Comparison of ENCODE assay signal across 14 mouse cellular contexts in genomic region chr1:54913063-54913335, GRCm38 (mm10). TPM values are rescaled to one million over a fixed set of nuclear protein-coding genes. Genes with fewer than 3 reads are reported as not detected.
DNase-seq lines count a peak whose midpoint lies in the region; TF ChIP-seq lines count a peak whose summit lies in the region.
"Had no signal": no experiment of that assay in that cellular context is flagged by ENCODE, and none has a peak within 500 bp of the region (broad histone marks: within the 10 kb centered on the region; RNA-seq: fewer than 3 reads in every experiment).

No protein-coding gene starts in this region.

- intact Hi-C loops in heart, adult 2 months (cut with DNase I), result loop anchor here (2.0 kb wide), 1 partner anchor 14 kb away; the partner anchor contains the start of gene Ankrd44
- intact Hi-C loops in left cerebral cortex, adult 2 months (cut with DNase I), result no loop called here
- intact Hi-C loops in left cerebral cortex, postnatal 36 days (cut with DNase I), result no loop called here

- no peak for DNase-seq in heart, adult 2 months
- no peak for DNase-seq in heart, adult 11 months
- DNase-seq in left cerebral cortex, adult 2 months (ENCODE audit: extremely low spot score in 1 of 2, low spot score in 2 of 2), result no peak
- no peak for DNase-seq in left cerebral cortex, postnatal 36 days (ENCODE audit: low spot score in 2 of 2)
- DNase-seq in spleen, adult 2 months (ENCODE audit: low read depth in 1 of 2, low spot score in 2 of 2), result no peak
- no peak for DNase-seq in spleen, postnatal 14 days (ENCODE audit: low spot score in 2 of 2)
- no peak for DNase-seq in cerebellum, adult 11-12 months
- no peak for DNase-seq in cerebellum, postnatal 36 days
- DNase-seq: cerebellum, adult 18-20 months; layer of hippocampus, adult 9-11 months had no signal

- H3K27ac ChIP-seq in heart, adult 2 months, result peak overlapping the region; percentile 54
- no peak overlapping the region for H3K27ac ChIP-seq in left cerebral cortex, adult 2 months
- H3K27ac ChIP-seq in spleen, adult 2 months (ENCODE audit: insufficient read depth, low read length), result peak overlapping the region; percentile 79
- H3K27ac ChIP-seq: hindbrain, embryonic 15.5 days; kidney, embryonic 15.5 days; liver, embryonic 15.5 days; neural tube, embryonic 13.5 days had no signal

- H3K36me3 ChIP-seq in heart, adult 2 months (ENCODE audit: control insufficient read depth, insufficient read depth, low read length), result peaks cover 2% of the 10 kb centered on the region; the same call in 1 of the 2 replicates
- H3K36me3 ChIP-seq in spleen, adult 2 months (ENCODE audit: control insufficient read depth, insufficient read depth, low read length), result no peaks in the 10 kb centered on the region
- H3K36me3 ChIP-seq: hindbrain, embryonic 15.5 days; kidney, embryonic 15.5 days; liver, embryonic 15.5 days; neural tube, embryonic 13.5 days had no signal

- TF ChIP-seq EP300 in heart, adult 2 months (IDR thresholded peaks at IDR 0.05; ENCODE audit: insufficient read depth, low read depth, low read length), result no peak

- no peaks in the 10 kb centered on the region for H3K27me3 ChIP-seq in heart, adult 2 months (ENCODE audit: control insufficient read depth, insufficient read depth, low read length)
- no peaks in the 10 kb centered on the region for H3K27me3 ChIP-seq in spleen, adult 2 months (ENCODE audit: control insufficient read depth, insufficient read depth, low read length)
- H3K27me3 ChIP-seq: hindbrain, embryonic 15.5 days; kidney, embryonic 15.5 days; liver, embryonic 15.5 days; neural tube, embryonic 13.5 days had no signal

- TF ChIP-seq POLR2A in heart, adult 2 months (IDR thresholded peaks at IDR 0.05; ENCODE audit: insufficient read depth, low read depth, low read length), result no peak
- TF ChIP-seq POLR2A in spleen, adult 2 months (IDR thresholded peaks at IDR 0.05; ENCODE audit: low read depth, low read length), result no peak

- peak; percentile 56 for TF ChIP-seq CTCF in heart, adult 2 months (IDR thresholded peaks at IDR 0.05)
- peak; percentile 26 for TF ChIP-seq CTCF in left cerebral cortex, adult 2 months (IDR thresholded peaks at IDR 0.05)
- no peak for TF ChIP-seq CTCF in spleen, adult 2 months (IDR thresholded peaks at IDR 0.05; ENCODE audit: extremely low read depth, insufficient read depth, insufficient read length, insufficient replicate concordance)

- H3K4me1 ChIP-seq in heart, adult 2 months (ENCODE audit: control insufficient read depth, insufficient read depth, low read length), result peaks cover 19% of the 10 kb centered on the region
- peaks cover 53% of the 10 kb centered on the region for H3K4me1 ChIP-seq in spleen, adult 2 months (ENCODE audit: control insufficient read depth, insufficient read depth, insufficient read length)

- no peak overlapping the region for H3K9ac ChIP-seq in heart, adult 2 months (ENCODE audit: low read depth, low read length)
- H3K9ac ChIP-seq: hindbrain, embryonic 15.5 days; kidney, embryonic 15.5 days; liver, embryonic 15.5 days; neural tube, embryonic 13.5 days had no signal

- no peaks in the 10 kb centered on the region; the same call in 1 of the 2 replicates for H3K79me2 ChIP-seq in heart, adult 2 months (replicated peaks; ENCODE audit: control insufficient read depth, insufficient read depth, low read length)

- no peak overlapping the region for H3K4me3 ChIP-seq in heart, adult 2 months
- H3K4me3 ChIP-seq in left cerebral cortex, adult 2 months, result no peak overlapping the region
- H3K4me3 ChIP-seq in spleen, adult 2 months (ENCODE audit: extremely low read depth, insufficient read depth, insufficient read length), result no peak overlapping the region
- H3K4me3 ChIP-seq: hindbrain, embryonic 15.5 days; kidney, embryonic 15.5 days; liver, embryonic 15.5 days; neural tube, embryonic 13.5 days had no signal

RNA-seq across cellular contexts. Expression of gene Ankrd44, which starts 13.2 kb away (rescaled TPM):
- total RNA-seq in heart, adult 2 months (2021), result 10 to 100 TPM; 10.2 to 10.7 TPM
- 10.2 and 14.8 TPM in 2 replicates for polyA plus RNA-seq in heart, adult 2 months (2012; rRNA removed)
- 10 to 100 TPM; 19.9 to 23.5 TPM for total RNA-seq in left cerebral cortex, adult 2 months (2021)
- 10 to 100 TPM; 19.7 to 21.7 TPM for total RNA-seq in left cerebral cortex, postnatal 36 days (2021)
- 43.1 and 46.2 TPM in 2 replicates for polyA plus RNA-seq in spleen, adult 2 months (2012; rRNA removed)
